Mouse (Mus musculus) hindbrain, embryonic 14.5 days (tissue): ENCODE data around the gene Prnd. TPM values are rescaled to one million over a fixed set of nuclear protein-coding genes. Genes with fewer than 3 reads are reported as not detected.

Source experiments
- ATAC-seq: fragments of 200-750 bp; cut with Nextera tagmentation; 2 replicates; pipeline ENCODE4 v1.8.0; 2017; ENCODE audit warnings: moderate number of reproducible peaks, mild to moderate bottlenecking, moderate TSS enrichment, moderate library complexity; ENCODE audit not compliant: low FRiP score
- DNase-seq: peaks from one replicate; pipeline ENCODE4 v3.0.0-alpha.2; 2015; ENCODE audit warnings: low spot score
- H3K27ac ChIP-seq: fragments of 300-500 bp; sonication (generic); 2 replicates; pipeline ENCODE4 v1.5.1; 2014; ENCODE audit warnings: mild to moderate bottlenecking, moderate library complexity
- H3K27me3 ChIP-seq: fragments of 300-500 bp; sonication (generic); 2 replicates; pipeline ENCODE4 v1.6.1; 2014; ENCODE audit warnings: mild to moderate bottlenecking, low read length, mixed read lengths; ENCODE audit not compliant: control insufficient read depth, insufficient read depth
- H3K36me3 ChIP-seq: fragments of 300-500 bp; sonication (generic); replicated peaks from 2 replicates; pipeline ENCODE4 v1.6.1; 2014; ENCODE audit not compliant: control insufficient read depth, insufficient read depth
- H3K4me1 ChIP-seq: fragments of 300-500 bp; sonication (generic); replicated peaks from 2 replicates; pipeline ENCODE4 v1.6.1; 2014; ENCODE audit warnings: antibody characterized with exemption, low read length, mixed read lengths; ENCODE audit not compliant: control insufficient read depth, insufficient read depth
- H3K4me2 ChIP-seq: fragments of 300-500 bp; sonication (generic); replicated peaks from 2 replicates; pipeline ENCODE4 v1.6.1; 2014; ENCODE audit warnings: mild to moderate bottlenecking, moderate library complexity
- H3K4me3 ChIP-seq: fragments of 300-500 bp; sonication (generic); replicated peaks from 2 replicates; pipeline ENCODE4 v1.5.1; 2014; ENCODE audit warnings: mild to moderate bottlenecking, low read length
- H3K9ac ChIP-seq: fragments of 300-500 bp; sonication (generic); 2 replicates; pipeline ENCODE4 v1.6.1; 2014
- H3K9me3 ChIP-seq: fragments of 300-500 bp; sonication (generic); 2 replicates; pipeline ENCODE4 v1.6.1; 2016; ENCODE audit warnings: low read length; ENCODE audit not compliant: control insufficient read depth
- WGBS: fragments of 180-500 bp; shearing (Covaris S2); extraction: QIAGEN DNeasy Blood & Tissue Kit; methylation state at CpG from one replicate; pipeline ENCODE4 v1.1.7; 2014; 5-methylcytosine and 5-hydroxymethylcytosine counted together
- polyA plus RNA-seq: library from polyadenylated mRNA; unstranded; fragments of >200 nt; fragmentation: Nextera tagmentation; extraction: Ambion mirVana; gene quantifications from 2 replicates; pipeline ENCODE4 v1.2.1, GENCODE M21; 2014

The Prnd gene
- polyA plus RNA-seq, 1 experiment from 2014 or later, result 15.0 TPM

GRCm38 (mm10) chr2:131988550-131988949 is 37.9 kb downstream of the Prnd start:
- H3K4me1 ChIP-seq, result 0 out of 2 replicates have a peak, but pooled peaks cover 4% of the 10 kb centered on the region
- DNase-seq, result no peak
- 85% methylated on average over 2 of the region's 2 CpGs for WGBS
- no peak overlapping the region for H3K4me2 ChIP-seq
- H3K27ac ChIP-seq, result no peak overlapping the region
- no peak overlapping the region for H3K4me3 ChIP-seq
- no peaks in the 10 kb centered on the region for H3K36me3 ChIP-seq
- no peaks in the 10 kb centered on the region for H3K27me3 ChIP-seq
- ATAC-seq, result no peak
- no peaks in the 10 kb centered on the region for H3K9me3 ChIP-seq
- H3K9ac ChIP-seq, result no peak overlapping the region

DNA sequence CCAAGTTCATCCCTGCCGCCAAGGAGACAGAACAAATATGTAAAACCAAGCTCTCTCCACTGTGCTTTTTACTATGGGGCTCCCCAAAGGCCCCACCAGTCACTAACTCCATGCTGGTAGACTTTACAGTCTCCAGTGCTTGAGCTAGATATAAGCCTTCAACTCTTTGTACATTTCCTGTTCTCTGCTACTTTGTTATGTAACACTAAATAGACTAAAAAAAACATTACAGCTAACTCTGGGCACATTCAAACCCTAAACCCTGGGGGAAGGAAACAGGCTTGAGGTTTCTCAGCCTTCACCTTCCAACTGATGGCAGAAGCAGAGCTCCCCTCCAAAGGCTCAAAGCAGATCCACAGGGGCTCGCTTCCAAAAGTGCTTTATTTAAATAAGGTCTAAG is 41.8 kb downstream of the Prnd start:
- H3K27me3 ChIP-seq, result no peaks in the 10 kb centered on the region
- peaks cover 28% of the 10 kb centered on the region for H3K36me3 ChIP-seq
- no peak overlapping the region for H3K27ac ChIP-seq
- H3K4me2 ChIP-seq, result no peak overlapping the region
- no peak for DNase-seq
- ATAC-seq, result no peak
- no peaks in the 10 kb centered on the region for H3K9me3 ChIP-seq
- no peak overlapping the region for H3K9ac ChIP-seq
- 83% methylated on average over 2 of the region's 2 CpGs for WGBS
- no peak overlapping the region for H3K4me3 ChIP-seq
- 0 out of 2 replicates have a peak, but pooled peaks cover 5% of the 10 kb centered on the region for H3K4me1 ChIP-seq

DNA sequence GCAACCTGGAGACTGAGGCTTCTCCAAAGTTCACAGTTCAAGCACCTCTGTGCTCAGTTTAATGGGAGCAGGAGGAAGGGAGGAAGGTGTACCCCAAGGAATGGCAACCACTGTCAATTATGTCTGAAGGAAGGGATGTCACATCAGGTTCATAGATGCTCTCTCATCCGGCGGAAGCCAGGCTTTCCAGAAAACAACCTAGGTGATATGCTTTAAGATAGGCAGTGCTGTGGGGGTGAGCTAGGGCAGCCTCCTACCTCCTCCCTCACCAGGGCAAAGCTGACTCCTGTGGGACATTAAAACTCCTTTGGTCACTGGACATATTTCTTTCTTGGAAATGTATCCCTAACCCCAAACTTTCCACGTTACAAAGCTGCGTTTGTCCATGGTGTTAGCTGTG is 42.5 kb downstream of the Prnd start:
- DNase-seq, result no peak
- Histone ChIP-seq H3K9ac (no peak overlapping the region), H3K27ac (no peak overlapping the region), H3K4me3 (no peak overlapping the region), H3K27me3 (no peaks in the 10 kb centered on the region), H3K36me3 (peaks cover 30% of the 10 kb centered on the region), H3K9me3 (no peaks in the 10 kb centered on the region), H3K4me2 (no peak overlapping the region), H3K4me1 (0 out of 2 replicates have a peak, but pooled peaks cover 5% of the 10 kb centered on the region)
- WGBS, result 86% methylated on average over 4 of the region's 4 CpGs
- no peak for ATAC-seq

DNA sequence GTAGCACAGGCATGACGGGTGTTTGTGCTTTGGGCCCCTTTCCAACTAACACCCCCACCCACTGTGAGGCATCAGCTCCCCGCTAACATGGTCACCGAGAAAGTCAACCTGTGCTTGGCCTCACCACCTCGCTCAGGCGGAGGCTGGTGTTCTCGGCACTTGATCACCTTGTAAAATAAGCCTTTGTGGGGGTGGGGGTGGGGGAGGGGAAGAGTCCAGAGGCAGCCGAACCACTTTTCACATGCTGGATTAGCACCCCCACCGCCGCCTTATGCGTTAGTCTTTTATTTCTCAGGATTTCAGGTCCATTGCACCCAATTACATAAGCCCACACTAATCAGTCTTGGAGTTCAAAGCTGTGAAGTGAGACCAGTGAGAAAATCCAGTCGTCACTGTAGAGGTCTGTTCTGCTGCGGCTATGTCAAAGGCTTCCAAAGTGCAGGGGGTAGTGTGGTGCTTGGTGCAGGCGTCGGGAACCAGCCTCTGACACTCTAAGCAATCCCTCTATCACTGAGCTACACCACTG is 43.0 kb downstream of the Prnd start:
- Histone ChIP-seq H3K27ac (no peak overlapping the region), H3K9me3 (no peaks in the 10 kb centered on the region), H3K4me3 (no peak overlapping the region), H3K36me3 (peaks cover 30% of the 10 kb centered on the region), H3K27me3 (no peaks in the 10 kb centered on the region), H3K4me1 (0 out of 2 replicates have a peak, but pooled peaks cover 5% of the 10 kb centered on the region), H3K4me2 (no peak overlapping the region), H3K9ac (no peak overlapping the region)
- ATAC-seq (no peak), DNase-seq (no peak)
- WGBS, result 49% methylated on average over 14 of the region's 14 CpGs

- no peak for DNase-seq
- no peaks in the 10 kb centered on the region for H3K9me3 ChIP-seq
- 0 out of 2 replicates have a peak, but pooled peaks cover 5% of the 10 kb centered on the region for H3K4me1 ChIP-seq
- no peak overlapping the region for H3K4me3 ChIP-seq
- no peak overlapping the region for H3K9ac ChIP-seq
- WGBS, result 94% methylated on average over 6 of the region's 6 CpGs
- H3K4me2 ChIP-seq, result no peak overlapping the region
- H3K27me3 ChIP-seq, result no peaks in the 10 kb centered on the region
- no peak overlapping the region for H3K27ac ChIP-seq
- no peak for ATAC-seq
- peaks cover 37% of the 10 kb centered on the region for H3K36me3 ChIP-seq
Observed at GRCm38 (mm10) chr2:131994971-131995370, 44.3 kb downstream of the Prnd start.

DNA sequence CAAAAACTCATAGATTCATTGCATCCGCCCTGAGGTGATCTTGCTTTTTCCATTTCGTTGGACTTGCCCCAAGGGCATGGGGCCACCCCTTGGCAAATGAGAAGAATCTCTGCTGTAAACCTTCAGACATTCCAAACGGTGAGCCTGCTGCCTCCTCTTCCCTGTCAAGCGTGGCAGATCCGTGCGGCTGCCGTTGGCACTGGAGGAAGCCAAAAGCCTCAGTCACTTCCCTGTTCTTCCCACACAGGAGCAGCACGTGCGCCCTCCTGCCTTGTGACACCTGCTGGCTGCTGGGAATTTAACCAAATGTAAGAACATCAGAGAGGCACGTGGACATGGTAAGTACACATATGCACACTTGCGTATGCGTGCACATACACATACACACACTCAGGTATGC is 45.1 kb downstream of the Prnd start:
- WGBS, result 90% methylated on average over 12 of the region's 12 CpGs
- no peak overlapping the region for H3K9ac ChIP-seq
- H3K4me1 ChIP-seq, result 0 out of 2 replicates have a peak, but pooled peaks cover 5% of the 10 kb centered on the region
- H3K36me3 ChIP-seq, result peaks cover 44% of the 10 kb centered on the region
- no peak overlapping the region for H3K4me2 ChIP-seq
- H3K4me3 ChIP-seq, result no peak overlapping the region
- H3K9me3 ChIP-seq, result no peaks in the 10 kb centered on the region
- H3K27ac ChIP-seq, result no peak overlapping the region
- no peak for ATAC-seq
- no peaks in the 10 kb centered on the region for H3K27me3 ChIP-seq
- no peak for DNase-seq

GRCm38 (mm10) chr2:131996369-131996768 is 45.7 kb downstream of the Prnd start:
- H3K4me2 ChIP-seq, result no peak overlapping the region
- no peak overlapping the region for H3K27ac ChIP-seq
- H3K27me3 ChIP-seq, result no peaks in the 10 kb centered on the region
- H3K9ac ChIP-seq, result no peak overlapping the region
- DNase-seq (no peak), ATAC-seq (no peak)
- peaks cover 47% of the 10 kb centered on the region for H3K36me3 ChIP-seq
- no peaks in the 10 kb centered on the region for H3K9me3 ChIP-seq
- 0 out of 2 replicates have a peak, but pooled peaks cover 5% of the 10 kb centered on the region for H3K4me1 ChIP-seq
- H3K4me3 ChIP-seq, result no peak overlapping the region
- 95% methylated on average over 7 of the region's 7 CpGs for whole genome bisulfite sequencing

- no peak for DNase-seq
- H3K9me3 ChIP-seq, result no peaks in the 10 kb centered on the region
Observed at GRCm38 (mm10) chr2:131997356-131997755, 46.7 kb downstream of the Prnd start.

DNA sequence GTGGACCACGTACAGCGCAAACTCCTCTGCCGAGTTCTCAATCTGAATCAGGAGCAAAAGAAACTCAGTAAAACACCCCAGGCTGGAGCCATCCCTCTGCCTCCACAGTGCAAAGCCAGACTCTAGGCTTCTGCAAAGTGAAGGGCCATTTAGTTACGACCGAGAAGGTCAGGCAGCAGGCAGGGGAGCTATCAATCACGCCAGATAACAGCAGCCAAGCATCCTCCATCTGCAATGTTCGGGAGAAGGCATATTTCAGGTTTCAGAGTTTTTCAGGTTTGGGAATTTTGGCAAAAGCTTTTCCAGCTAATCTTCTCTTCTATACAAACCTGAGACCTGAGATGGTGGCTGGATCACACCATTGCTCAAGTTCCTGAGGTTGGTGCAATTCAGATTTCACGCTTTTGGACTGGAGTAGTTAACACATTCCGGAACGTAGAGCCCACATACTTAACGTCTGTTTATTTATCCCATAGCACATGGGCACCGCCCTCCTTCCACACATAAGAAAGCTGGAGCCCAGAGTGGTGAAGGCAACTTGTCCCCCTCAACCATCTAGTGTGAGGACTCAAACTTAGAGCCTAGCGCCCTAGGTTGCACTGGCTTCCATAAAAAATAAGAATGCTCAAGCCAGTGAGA is 51.2 kb downstream of the Prnd start:
- peaks cover 80% of the 10 kb centered on the region for H3K36me3 ChIP-seq
- DNase-seq (no peak), ATAC-seq (no peak)
- no peak overlapping the region for H3K4me3 ChIP-seq
- H3K27me3 ChIP-seq, result no peaks in the 10 kb centered on the region
- no peak overlapping the region for H3K27ac ChIP-seq
- H3K4me2 ChIP-seq, result no peak overlapping the region
- WGBS, result 80% methylated on average over 13 of the region's 13 CpGs
- H3K9ac ChIP-seq, result no peak overlapping the region
- no peaks in the 10 kb centered on the region for H3K9me3 ChIP-seq
- no peaks in the 10 kb centered on the region for H3K4me1 ChIP-seq

More at GRCm38 (mm10) chr2:131997356-131997755, 46.7 kb downstream of the Prnd start:
- ATAC-seq, result no peak
- H3K36me3 ChIP-seq, result peaks cover 57% of the 10 kb centered on the region
- 38% methylated on average over 5 of the region's 5 CpGs for WGBS
- no peak overlapping the region for H3K9ac ChIP-seq
- H3K4me3 ChIP-seq, result no peak overlapping the region
- H3K4me1 ChIP-seq, result 0 out of 2 replicates have a peak, but pooled peaks cover 5% of the 10 kb centered on the region
- H3K4me2 ChIP-seq, result no peak overlapping the region
- H3K27me3 ChIP-seq, result no peaks in the 10 kb centered on the region
- H3K27ac ChIP-seq, result no peak overlapping the region
